Mouse (Mus musculus): ENCODE results near the gene Rbm17. TPM values are rescaled to one million over a fixed set of nuclear protein-coding genes. Genes with fewer than 3 reads are reported as not detected.

The Rbm17 gene
- total and polyA plus RNA-seq, 3 experiments, result 223 to 318 TPM; not detected in 1

DNA sequence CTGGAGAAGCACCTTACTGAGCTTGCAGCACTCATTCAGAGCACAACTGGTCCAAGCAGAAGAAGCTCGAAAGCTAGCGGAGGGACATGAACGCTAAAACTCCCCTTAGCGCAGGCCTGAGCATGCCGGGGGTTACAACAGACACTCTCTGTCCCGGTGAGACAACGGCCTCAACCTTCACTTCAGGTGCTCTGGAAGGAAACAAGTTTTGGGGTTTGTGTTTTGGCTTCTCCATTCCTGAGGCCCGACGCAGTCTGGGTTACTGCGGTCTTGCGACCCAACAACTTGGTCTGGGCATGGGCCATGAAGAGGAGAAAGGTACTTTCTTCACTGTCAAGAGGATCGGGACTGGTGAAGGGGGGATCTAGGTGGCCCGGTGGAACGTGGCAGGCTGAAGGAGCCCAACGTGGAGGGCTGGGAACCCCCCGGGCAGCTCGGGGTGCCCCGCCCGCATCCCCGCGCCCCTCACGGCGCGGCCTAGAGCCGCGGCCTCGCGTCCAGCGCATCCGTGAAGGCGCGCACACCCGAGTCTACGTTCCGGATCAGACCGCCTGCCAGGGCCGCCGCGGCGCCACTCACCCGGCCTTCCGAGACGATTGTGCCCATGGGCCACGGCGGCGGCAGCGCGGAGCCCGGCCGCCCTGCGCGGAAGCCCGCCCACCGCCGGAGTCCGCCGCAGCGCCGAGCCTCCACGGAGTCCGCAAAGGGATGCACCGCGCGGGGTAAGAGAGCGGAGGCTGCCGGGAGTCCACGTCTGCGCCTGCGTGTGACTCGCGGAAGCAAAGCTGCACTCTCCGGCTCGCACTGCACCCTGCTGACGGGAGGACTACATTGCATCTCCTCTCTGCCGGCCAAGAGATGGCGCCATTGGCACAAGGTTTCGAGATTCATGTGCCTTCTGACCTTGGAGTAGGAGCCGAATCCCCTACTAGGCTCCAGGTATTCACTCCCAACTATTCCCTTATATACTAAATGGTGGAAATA, 1.2 kb downstream of the Rbm17 start:
- DNase-seq (ENCODE audit: low read depth, low spot score), result peak; percentile 95
- peaks cover 28% of the 10 kb centered on the region for H3K79me2 ChIP-seq (ENCODE audit: control insufficient read depth, insufficient read depth, low read length, poor library complexity)
- H3K27me3 ChIP-seq (ENCODE audit: control insufficient read depth in 1 of 2, insufficient read depth in 2 of 2, low read length in 2 of 2), result peaks cover 8 to 10% of the 10 kb centered on the region in 2 experiments
- H3K36me3 ChIP-seq (ENCODE audit: control insufficient read depth in 1 of 2, insufficient read depth in 2 of 2, low read length in 2 of 2), result peaks cover 13 to 15% of the 10 kb centered on the region in 2 experiments
- H3K9me3 ChIP-seq (replicated peaks; ENCODE audit: insufficient read depth, low read length), result no peaks in the 10 kb centered on the region
- H3K4me1 ChIP-seq (ENCODE audit: control insufficient read depth in 1 of 2, insufficient read depth in 2 of 2, low read length in 2 of 2), result peaks cover 0 to 5% of the 10 kb centered on the region in 2 experiments; a peak in 1 of 4 replicates
- H3K27ac ChIP-seq (ENCODE audit: control insufficient read depth, low read depth, low read length), result peak overlapping the region; percentile 21; the same call in 1 of the 2 replicates
- peak overlapping the region; percentile 97 for H3K9ac ChIP-seq (ENCODE audit: control insufficient read depth, low read depth, low read length, poor library complexity, severe bottlenecking)
- H3K4me3 ChIP-seq (ENCODE audit: control insufficient read depth in 1 of 2, insufficient read depth in 1 of 2, low read depth in 2 of 2, low read length in 2 of 2), result peak overlapping the region; percentile 93 to 99
- TF ChIP-seq RAD21 (IDR thresholded peaks at IDR 0.05; ENCODE audit: low read depth, low read length) (peak; percentile 84), ZNF384 (IDR thresholded peaks at IDR 0.05; ENCODE audit: low read depth, low read length) (0 out of 2 replicates have a peak, but pooled peaks have one; percentile 32), POLR2AphosphoS2 (IDR thresholded peaks at IDR 0.05; ENCODE audit: low read length) (peak; percentile 44; the same call in 1 of the 2 replicates), ETS1 (IDR thresholded peaks at IDR 0.05; ENCODE audit: low read depth, low read length) (0 out of 2 replicates have a peak, but pooled peaks have one; percentile 32), MAFK (IDR thresholded peaks at IDR 0.05; ENCODE audit: borderline replicate concordance, low read depth, low read length) (no peak), ZMIZ1 (IDR thresholded peaks at IDR 0.05; ENCODE audit: low read depth, low read length) (0 out of 2 replicates have a peak, but pooled peaks have one; percentile 36), TCF12 (IDR thresholded peaks at IDR 0.05; ENCODE audit: low read depth, low read length) (peak; percentile 64; the same call in 1 of the 2 replicates), HCFC1 (IDR thresholded peaks at IDR 0.05; ENCODE audit: low read depth, low read length) (peak; percentile 93), MYC (IDR thresholded peaks at IDR 0.05; ENCODE audit: low read depth, low read length) (peak; percentile 74; the same call in 1 of the 2 replicates), SIN3A (IDR thresholded peaks at IDR 0.05; ENCODE audit: low read length) (peak; percentile 78), USF1 (IDR thresholded peaks at IDR 0.05; ENCODE audit: low read depth, low read length) (0 out of 2 replicates have a peak, but pooled peaks have one; percentile 15), ZC3H11A (IDR thresholded peaks at IDR 0.05; ENCODE audit: low read depth, low read length) (peak; percentile 62; the same call in 1 of the 2 replicates), ELF1 (IDR thresholded peaks at IDR 0.05; ENCODE audit: low read depth, low read length) (peak; percentile 95), KAT2A (conservative IDR thresholded peaks at IDR 0.05; ENCODE audit: low read depth, low read length) (peak; percentile 75), MYB (IDR thresholded peaks at IDR 0.05; ENCODE audit: low read depth, low read length) (no peak), POLR2AphosphoS5 (IDR thresholded peaks at IDR 0.05; ENCODE audit: borderline replicate concordance, low read depth, low read length) (no peak), TBP (IDR thresholded peaks at IDR 0.05; ENCODE audit: low read depth, low read length) (peak; percentile 77), MAX (IDR thresholded peaks at IDR 0.05; ENCODE audit: low read length) (no peak), POLR2A (IDR thresholded peaks at IDR 0.05; ENCODE audit: control insufficient read depth in 1 of 2, insufficient read depth in 1 of 2, low read depth in 1 of 2, low read length in 2 of 2, poor library complexity in 1 of 2) (peak; percentile 62 to 89; a peak in 3 of 4 replicates), TAL1 (IDR thresholded peaks at IDR 0.05; ENCODE audit: low read length) (no peak), GABPA (IDR thresholded peaks at IDR 0.05; ENCODE audit: low read depth, low read length) (peak; percentile 71; the same call in 1 of the 2 replicates), JUND (IDR thresholded peaks at IDR 0.05; ENCODE audit: low read depth, low read length) (no peak), NELFE (IDR thresholded peaks at IDR 0.05; ENCODE audit: low read depth, low read length) (peak; percentile 90), RCOR1 (IDR thresholded peaks at IDR 0.05; ENCODE audit: low read depth, low read length) (no peak), CHD2 (IDR thresholded peaks at IDR 0.05; ENCODE audit: low read length) (no peak), CTCF (IDR thresholded peaks at IDR 0.05 in 2 of 3, conservative IDR thresholded peaks at IDR 0.05 in 1 of 3; ENCODE audit: control insufficient read depth in 1 of 3, insufficient read depth in 1 of 3, low read depth in 2 of 3, low read length in 3 of 3, poor library complexity in 1 of 3, severe bottlenecking in 1 of 3) (peak in 2 of 3 experiments; percentile 95 to 100), MXI1 (IDR thresholded peaks at IDR 0.05; ENCODE audit: low read depth, low read length) (peak; percentile 34), MEF2A (IDR thresholded peaks at IDR 0.05; ENCODE audit: extremely low read depth, insufficient replicate concordance, low read depth, low read length, poor library complexity, severe bottlenecking) (no peak), E2F4 (IDR thresholded peaks at IDR 0.05; ENCODE audit: borderline replicate concordance, low read depth, low read length) (no peak), EP300 (IDR thresholded peaks at IDR 0.05; ENCODE audit: low read depth in 1 of 2, low read length in 2 of 2) (no peak), GATA1 (IDR thresholded peaks at IDR 0.05; ENCODE audit: low read depth, low read length) (peak; percentile 13; the same call in 1 of the 2 replicates), NRF1 (IDR thresholded peaks at IDR 0.05; ENCODE audit: insufficient read depth, low read depth, low read length, poor library complexity, severe bottlenecking) (peak; percentile 85), UBTF (IDR thresholded peaks at IDR 0.05; ENCODE audit: borderline replicate concordance, insufficient read depth, low read depth, low read length) (no peak), SMC3 (IDR thresholded peaks at IDR 0.05; ENCODE audit: low read depth, low read length) (peak; percentile 81)

Data from MEL (cell line).